Mouse (Mus musculus): ENCODE measurements around the gene Rbm38. TPM values are rescaled to one million over a fixed set of nuclear protein-coding genes. Genes with fewer than 3 reads are reported as not detected.

The Rbm38 gene
- polyA plus RNA-seq, 1 experiment from 2014 or later, result 169 TPM

DNA sequence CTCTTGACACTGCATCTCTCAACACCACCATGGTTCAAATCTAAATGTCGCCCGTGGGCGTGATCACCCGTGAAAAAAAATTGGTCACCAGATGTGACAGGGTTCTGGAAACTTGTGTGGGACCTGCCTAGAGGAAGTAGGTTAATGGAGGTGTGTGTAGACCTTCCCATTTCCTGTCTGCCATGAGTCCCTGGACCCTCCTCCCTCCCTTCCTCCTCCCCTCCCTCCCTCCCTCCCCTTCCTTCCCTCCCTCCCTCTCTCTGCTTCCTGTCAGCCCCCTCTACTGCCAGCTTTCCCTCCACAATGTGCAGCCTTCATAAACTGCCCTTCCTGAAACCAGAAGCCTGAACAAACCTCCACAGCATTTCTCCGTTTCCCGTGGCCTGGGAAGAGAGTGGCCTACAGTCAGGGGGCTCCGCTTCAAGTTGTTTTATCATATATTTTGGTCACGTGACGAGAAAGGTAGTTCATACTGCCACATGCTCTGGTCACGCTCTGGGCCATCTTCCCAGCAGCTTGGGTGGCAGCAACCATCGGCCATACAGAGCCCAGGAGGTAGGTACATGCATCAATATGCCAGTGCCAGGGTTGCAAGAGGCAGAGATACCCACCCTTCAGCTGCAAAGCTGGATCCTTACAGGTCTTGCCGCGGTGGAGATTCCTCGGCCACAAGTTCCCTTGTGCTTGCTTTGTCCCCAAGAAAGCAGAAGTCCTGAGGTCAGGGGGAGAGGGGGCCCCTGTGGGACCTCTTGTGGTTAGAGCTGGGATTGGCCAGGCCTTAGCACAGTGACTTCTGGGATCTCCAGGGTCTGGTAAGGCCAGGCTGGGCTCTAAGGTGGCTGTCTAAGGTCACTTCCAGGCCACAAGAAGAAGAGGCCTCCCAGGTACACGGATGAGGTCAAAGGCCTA is 41.4 kb downstream of the Rbm38 start:
- no peak for ATAC-seq (replicated peaks; ENCODE audit: insufficient number of reproducible peaks, low FRiP score, low TSS enrichment)
- H3K27ac ChIP-seq (ENCODE audit: low read depth, low read length), result peak overlapping the region; percentile 57
- no peak overlapping the region for H3K9ac ChIP-seq (ENCODE audit: low read depth, low read length)
- no peak overlapping the region for H3K4me2 ChIP-seq
- H3K4me1 ChIP-seq (ENCODE audit: control insufficient read depth, insufficient read depth, low read length), result peaks cover 44% of the 10 kb centered on the region
- H3K4me3 ChIP-seq (ENCODE audit: low read depth, low read length), result no peak overlapping the region
- WGBS (ENCODE audit: insufficient replicate concordance), result 55% methylated on average over 15 of the region's 15 CpGs
- no peaks in the 10 kb centered on the region for H3K36me3 ChIP-seq (ENCODE audit: control insufficient read depth, insufficient read depth, low read length)
- no peaks in the 10 kb centered on the region for H3K27me3 ChIP-seq (ENCODE audit: control insufficient read depth, insufficient read depth, low read length)
- H3K9me3 ChIP-seq (replicated peaks; ENCODE audit: control insufficient read depth, low read length), result no peaks in the 10 kb centered on the region

DNA sequence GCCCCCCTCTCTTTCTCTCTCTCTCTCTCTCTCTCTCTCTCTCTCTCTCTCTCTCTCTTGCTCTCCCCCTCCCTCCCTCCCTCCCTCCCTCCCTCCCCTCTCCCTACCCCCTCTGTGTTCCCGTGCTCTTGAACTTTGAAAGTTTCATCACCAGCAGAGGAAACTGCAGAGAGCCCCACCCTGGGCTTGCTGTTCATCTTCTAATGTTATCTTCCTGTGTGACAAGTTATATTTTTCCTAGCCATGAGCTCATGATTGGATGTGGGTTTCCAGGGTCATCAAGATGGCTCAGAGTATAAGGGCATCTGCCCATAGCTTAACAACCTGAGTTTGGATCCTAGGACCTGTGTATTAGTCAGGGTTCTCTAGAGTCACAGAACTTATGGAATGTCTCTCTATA is 42.9 kb downstream of the Rbm38 start:
- H3K27ac ChIP-seq (ENCODE audit: low read depth, low read length), result no peak overlapping the region
- H3K4me3 ChIP-seq (ENCODE audit: low read depth, low read length), result no peak overlapping the region
- H3K27me3 ChIP-seq (ENCODE audit: control insufficient read depth, insufficient read depth, low read length), result no peaks in the 10 kb centered on the region
- H3K36me3 ChIP-seq (ENCODE audit: control insufficient read depth, insufficient read depth, low read length), result no peaks in the 10 kb centered on the region
- no peaks in the 10 kb centered on the region for H3K9me3 ChIP-seq (replicated peaks; ENCODE audit: control insufficient read depth, low read length)
- WGBS (ENCODE audit: insufficient replicate concordance), result 50% methylated on average over 1 of the region's 1 CpGs
- H3K4me1 ChIP-seq (ENCODE audit: control insufficient read depth, insufficient read depth, low read length), result peaks cover 30% of the 10 kb centered on the region
- H3K9ac ChIP-seq (ENCODE audit: low read depth, low read length), result no peak overlapping the region
- ATAC-seq (replicated peaks; ENCODE audit: insufficient number of reproducible peaks, low FRiP score, low TSS enrichment), result no peak
- no peak overlapping the region for H3K4me2 ChIP-seq

DNA sequence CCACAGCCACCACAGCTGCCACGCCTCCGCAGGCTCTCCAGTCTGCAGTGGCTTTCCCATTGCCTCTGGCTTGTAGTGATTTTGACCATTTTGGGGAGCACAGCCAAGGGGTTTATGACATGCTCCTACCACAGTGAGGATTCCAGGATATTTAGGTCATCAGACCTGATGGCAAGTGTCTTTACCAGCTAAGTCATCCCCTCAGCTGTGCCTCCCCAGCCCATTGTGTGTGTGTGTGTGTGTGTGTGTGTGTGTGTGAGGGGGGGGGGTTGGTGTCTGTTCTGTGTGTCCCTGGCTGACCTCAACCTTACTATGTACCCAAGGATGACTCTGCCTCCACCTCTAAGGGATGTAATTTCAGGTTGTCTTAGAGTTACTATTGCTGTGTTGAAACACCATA is 44.6 kb downstream of the Rbm38 start:
- WGBS (ENCODE audit: insufficient replicate concordance), result 93% methylated on average over 2 of the region's 2 CpGs
- no peaks in the 10 kb centered on the region for H3K27me3 ChIP-seq (ENCODE audit: control insufficient read depth, insufficient read depth, low read length)
- no peak overlapping the region for H3K27ac ChIP-seq (ENCODE audit: low read depth, low read length)
- H3K9me3 ChIP-seq (replicated peaks; ENCODE audit: control insufficient read depth, low read length), result no peaks in the 10 kb centered on the region
- ATAC-seq (replicated peaks; ENCODE audit: insufficient number of reproducible peaks, low FRiP score, low TSS enrichment), result no peak
- H3K4me3 ChIP-seq (ENCODE audit: low read depth, low read length), result no peak overlapping the region
- H3K4me1 ChIP-seq (ENCODE audit: control insufficient read depth, insufficient read depth, low read length), result peaks cover 24% of the 10 kb centered on the region
- H3K9ac ChIP-seq (ENCODE audit: low read depth, low read length), result no peak overlapping the region
- H3K36me3 ChIP-seq (ENCODE audit: control insufficient read depth, insufficient read depth, low read length), result no peaks in the 10 kb centered on the region
- no peak overlapping the region for H3K4me2 ChIP-seq

DNA sequence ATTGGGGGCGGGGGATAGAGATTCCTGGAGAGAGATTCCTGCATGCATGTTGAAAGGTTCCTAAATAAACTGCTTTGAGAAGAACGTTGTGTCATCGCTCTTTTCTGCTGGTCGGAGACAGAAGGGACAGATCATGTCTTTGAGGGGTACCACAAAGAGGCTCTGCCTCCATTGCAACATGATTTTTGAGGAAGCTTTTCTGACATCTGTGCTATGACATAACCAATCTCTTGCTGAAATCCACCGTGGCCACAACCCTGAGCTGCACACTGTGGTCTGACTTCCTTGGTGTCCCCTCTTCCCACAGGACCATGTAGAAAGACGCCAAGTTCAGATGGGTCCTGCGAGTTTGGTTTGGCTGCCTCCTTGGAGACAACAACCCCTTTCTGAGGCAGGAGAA is 52.6 kb downstream of the Rbm38 start:
- Histone ChIP-seq H3K27me3 (ENCODE audit: control insufficient read depth, insufficient read depth, low read length) (no peaks in the 10 kb centered on the region), H3K4me2 (no peak overlapping the region), H3K36me3 (ENCODE audit: control insufficient read depth, insufficient read depth, low read length) (no peaks in the 10 kb centered on the region), H3K27ac (ENCODE audit: low read depth, low read length) (no peak overlapping the region), H3K9me3 (replicated peaks; ENCODE audit: control insufficient read depth, low read length) (no peaks in the 10 kb centered on the region), H3K9ac (ENCODE audit: low read depth, low read length) (no peak overlapping the region), H3K4me3 (ENCODE audit: low read depth, low read length) (no peak overlapping the region), H3K4me1 (ENCODE audit: control insufficient read depth, insufficient read depth, low read length) (no peaks in the 10 kb centered on the region)
- 87% methylated on average over 7 of the region's 7 CpGs for WGBS (ENCODE audit: insufficient replicate concordance)
- no peak for ATAC-seq (replicated peaks; ENCODE audit: insufficient number of reproducible peaks, low FRiP score, low TSS enrichment)

DNA sequence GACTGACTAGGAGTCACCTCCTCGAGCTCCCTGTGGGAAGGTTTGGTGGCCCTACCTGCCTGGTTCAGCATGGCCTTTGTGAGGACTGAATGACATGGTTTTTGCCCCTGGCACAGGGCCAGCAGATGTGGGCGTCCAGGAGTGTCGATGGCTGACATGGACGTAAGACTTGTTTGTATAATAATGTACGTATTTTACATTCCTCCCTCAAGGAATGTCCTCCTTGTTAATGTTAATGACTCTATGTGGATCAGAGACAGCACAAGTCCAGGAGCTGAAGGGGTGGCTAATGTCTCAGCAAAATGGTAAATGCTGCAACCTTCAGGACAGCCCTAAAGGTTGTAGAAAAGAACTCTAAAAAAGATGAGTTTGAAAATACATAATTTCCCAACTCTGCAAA is 53.4 kb downstream of the Rbm38 start:
- H3K27me3 ChIP-seq (ENCODE audit: control insufficient read depth, insufficient read depth, low read length), result no peaks in the 10 kb centered on the region
- WGBS (ENCODE audit: insufficient replicate concordance), result 63% methylated on average over 5 of the region's 5 CpGs
- no peaks in the 10 kb centered on the region for H3K4me1 ChIP-seq (ENCODE audit: control insufficient read depth, insufficient read depth, low read length)
- no peaks in the 10 kb centered on the region for H3K9me3 ChIP-seq (replicated peaks; ENCODE audit: control insufficient read depth, low read length)
- no peak for ATAC-seq (replicated peaks; ENCODE audit: insufficient number of reproducible peaks, low FRiP score, low TSS enrichment)
- no peaks in the 10 kb centered on the region for H3K36me3 ChIP-seq (ENCODE audit: control insufficient read depth, insufficient read depth, low read length)
- H3K9ac ChIP-seq (ENCODE audit: low read depth, low read length), result no peak overlapping the region
- H3K4me2 ChIP-seq, result no peak overlapping the region
- no peak overlapping the region for H3K4me3 ChIP-seq (ENCODE audit: low read depth, low read length)
- no peak overlapping the region for H3K27ac ChIP-seq (ENCODE audit: low read depth, low read length)

DNA sequence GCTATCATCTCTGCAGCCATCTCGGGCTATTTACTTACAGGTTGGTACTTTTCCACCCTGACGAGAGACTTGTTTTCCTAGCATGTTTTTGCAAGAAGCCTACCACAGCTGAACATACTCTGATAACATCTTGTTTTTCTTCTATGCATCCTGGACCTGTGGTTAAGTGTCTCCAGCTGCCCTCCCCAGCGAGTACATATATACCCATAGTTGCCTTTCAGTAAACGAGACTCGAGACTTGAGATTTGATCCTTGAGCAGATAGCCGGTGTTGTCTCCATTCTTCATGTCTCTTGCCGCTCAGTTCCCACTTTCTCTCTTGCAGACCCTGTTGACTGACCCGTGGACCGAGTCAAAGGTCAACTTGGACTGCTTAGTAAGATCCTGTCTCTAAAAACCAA is 56.6 kb downstream of the Rbm38 start:
- Histone ChIP-seq H3K9ac (ENCODE audit: low read depth, low read length) (no peak overlapping the region), H3K4me2 (no peak overlapping the region), H3K9me3 (replicated peaks; ENCODE audit: control insufficient read depth, low read length) (no peaks in the 10 kb centered on the region), H3K4me3 (ENCODE audit: low read depth, low read length) (no peak overlapping the region), H3K4me1 (ENCODE audit: control insufficient read depth, insufficient read depth, low read length) (peaks cover 17% of the 10 kb centered on the region), H3K27me3 (ENCODE audit: control insufficient read depth, insufficient read depth, low read length) (no peaks in the 10 kb centered on the region), H3K36me3 (ENCODE audit: control insufficient read depth, insufficient read depth, low read length) (no peaks in the 10 kb centered on the region), H3K27ac (ENCODE audit: low read depth, low read length) (no peak overlapping the region)
- no peak for ATAC-seq (replicated peaks; ENCODE audit: insufficient number of reproducible peaks, low FRiP score, low TSS enrichment)
- WGBS (ENCODE audit: insufficient replicate concordance), result 66% methylated on average over 9 of the region's 9 CpGs

DNA sequence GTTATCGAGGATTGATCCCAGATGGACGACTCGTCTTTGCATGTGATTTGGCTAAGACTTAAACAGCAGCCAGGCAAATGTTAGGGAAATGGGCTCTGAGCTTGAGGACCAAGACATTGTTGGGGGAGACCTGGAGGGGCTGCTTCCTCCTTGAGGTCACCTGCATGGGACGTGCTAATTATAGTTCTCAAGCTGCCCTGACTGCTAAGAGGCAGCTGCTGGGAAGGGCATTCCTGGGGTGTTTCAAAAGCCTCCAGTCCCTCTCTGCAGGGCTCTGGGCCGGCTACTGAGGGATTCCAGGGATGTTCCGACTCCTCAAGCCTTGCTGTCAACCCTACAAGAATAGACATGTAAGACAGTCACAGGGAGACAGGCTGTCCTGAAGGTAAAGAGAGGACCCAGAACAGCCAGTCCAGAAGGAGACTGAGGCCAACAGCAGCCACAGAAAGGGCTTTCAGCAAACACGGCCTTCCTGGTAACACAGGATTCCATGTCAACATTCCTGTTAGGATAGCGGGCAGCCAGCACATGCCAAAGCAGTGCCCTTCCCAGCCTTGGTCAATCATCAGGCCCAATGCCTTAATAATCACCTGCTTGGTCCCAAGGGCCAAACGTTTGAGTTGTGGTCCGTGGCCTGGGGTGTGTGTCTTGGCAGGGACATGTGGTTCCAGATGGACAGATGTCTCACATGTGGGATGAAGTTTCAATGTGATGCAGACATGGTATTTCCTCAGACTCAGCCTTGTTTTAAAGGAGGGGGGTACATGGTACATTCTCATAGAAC is 59.7 kb downstream of the Rbm38 start:
- no peaks in the 10 kb centered on the region for H3K9me3 ChIP-seq (replicated peaks; ENCODE audit: control insufficient read depth, low read length)
- peaks cover 26% of the 10 kb centered on the region for H3K4me1 ChIP-seq (ENCODE audit: control insufficient read depth, insufficient read depth, low read length)
- H3K9ac ChIP-seq (ENCODE audit: low read depth, low read length), result peak overlapping the region; percentile 23; the same call in 1 of the 2 replicates
- no peaks in the 10 kb centered on the region for H3K27me3 ChIP-seq (ENCODE audit: control insufficient read depth, insufficient read depth, low read length)
- WGBS (ENCODE audit: insufficient replicate concordance), result 44% methylated on average over 10 of the region's 10 CpGs
- ATAC-seq (replicated peaks; ENCODE audit: insufficient number of reproducible peaks, low FRiP score, low TSS enrichment), result no peak
- H3K4me2 ChIP-seq, result no peak overlapping the region; the same call in 1 of the 2 replicates
- H3K27ac ChIP-seq (ENCODE audit: low read depth, low read length), result peak overlapping the region; percentile 76
- no peak overlapping the region for H3K4me3 ChIP-seq (ENCODE audit: low read depth, low read length)
- H3K36me3 ChIP-seq (ENCODE audit: control insufficient read depth, insufficient read depth, low read length), result no peaks in the 10 kb centered on the region

DNA sequence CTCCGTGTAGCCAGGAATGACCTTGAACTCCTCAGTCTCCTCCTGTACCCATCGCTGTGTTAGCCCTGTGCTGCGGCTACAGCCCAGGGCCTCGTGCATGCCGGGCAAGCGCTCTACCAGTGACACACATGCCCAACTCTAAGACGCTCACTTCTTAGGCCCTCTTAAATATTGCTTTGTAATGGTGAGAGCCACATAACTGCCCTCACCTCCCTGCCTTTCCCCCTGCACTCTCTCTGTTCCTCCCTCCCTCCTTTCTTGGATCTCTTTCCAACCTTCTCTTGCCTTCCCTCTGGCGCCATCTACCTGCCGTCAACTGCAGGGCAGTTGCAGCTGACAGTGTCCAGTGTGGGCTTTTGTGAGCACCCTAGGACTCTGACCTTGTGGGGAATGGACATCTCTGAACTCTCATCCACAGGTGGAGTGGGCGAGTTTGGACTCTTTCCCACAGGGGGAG is 60.5 kb downstream of the Rbm38 start:
- Histone ChIP-seq H3K27me3 (ENCODE audit: control insufficient read depth, insufficient read depth, low read length) (no peaks in the 10 kb centered on the region), H3K27ac (ENCODE audit: low read depth, low read length) (peak overlapping the region; percentile 76), H3K4me2 (no peak overlapping the region), H3K9ac (ENCODE audit: low read depth, low read length) (peak overlapping the region; percentile 23; the same call in 1 of the 2 replicates), H3K36me3 (ENCODE audit: control insufficient read depth, insufficient read depth, low read length) (no peaks in the 10 kb centered on the region), H3K4me1 (ENCODE audit: control insufficient read depth, insufficient read depth, low read length) (peaks cover 26% of the 10 kb centered on the region), H3K4me3 (ENCODE audit: low read depth, low read length) (no peak overlapping the region), H3K9me3 (replicated peaks; ENCODE audit: control insufficient read depth, low read length) (no peaks in the 10 kb centered on the region)
- WGBS (ENCODE audit: insufficient replicate concordance), result 28% methylated on average over 10 of the region's 10 CpGs
- peak; percentile 40; the same call in 1 of the 2 replicates for ATAC-seq (replicated peaks; ENCODE audit: insufficient number of reproducible peaks, low FRiP score, low TSS enrichment)
